Mouse (Mus musculus) CH12.LX (cell line): ENCODE results near the gene Dtd1. TPM values are rescaled to one million over a fixed set of nuclear protein-coding genes. Genes with fewer than 3 reads are reported as not detected.

Experiments used
- DNase-seq: peaks from one replicate; pipeline ENCODE4 v3.0.0-alpha.2; 2013; ENCODE audit errors: extremely low read depth
- H3K27ac ChIP-seq: 2 replicates; pipeline ENCODE4 v1.5.1; 2012; ENCODE audit warnings: low read depth, mild to moderate bottlenecking, control low read depth, moderate library complexity; ENCODE audit not compliant: insufficient read depth
- H3K27me3 ChIP-seq: replicated peaks from 2 replicates; pipeline ENCODE3; 2012; ENCODE audit warnings: inconsistent platforms
- H3K36me3 ChIP-seq, 2 experiments: replicated peaks in 1 of 2; 2 replicates each; pipeline versions ENCODE3 to v1.6.1; 2012; ENCODE audit warnings: inconsistent platforms in 1 of 2, low read length in 1 of 2, mild to moderate bottlenecking in 1 of 2, mixed read lengths in 1 of 2, moderate library complexity in 1 of 2; ENCODE audit not compliant: control insufficient read depth in 1 of 2, insufficient read depth in 1 of 2
- H3K4me1 ChIP-seq, 2 experiments: 2 replicates each; pipeline ENCODE4 v1.6.1; 2012; ENCODE audit warnings: inconsistent platforms in 1 of 2, moderate library complexity in 1 of 2; ENCODE audit not compliant: insufficient read depth in 2 of 2, control insufficient read depth in 1 of 2
- H3K4me2 ChIP-seq: 2 replicates; pipeline ENCODE4 v1.6.1; 2012; ENCODE audit warnings: low read depth, mild to moderate bottlenecking, control low read depth; ENCODE audit not compliant: poor library complexity, insufficient read depth, severe bottlenecking
- H3K4me3 ChIP-seq, 3 experiments: fragments of 150-350 bp in 1 of 3; sonication (generic) in 1 of 3; replicated peaks in 1 of 3; 2 replicates each; pipeline versions ENCODE3 to v1.5.1; 2011 to 2012; ENCODE audit warnings: low read depth in 2 of 3, low read length in 2 of 3, mild to moderate bottlenecking in 2 of 3, moderate library complexity in 2 of 3, control low read depth in 1 of 3, improper control_type of control experiment in 1 of 3, inconsistent platforms in 1 of 3, mixed read lengths in 1 of 3; ENCODE audit not compliant: poor library complexity in 1 of 3
- H3K79me2 ChIP-seq: replicated peaks from 2 replicates; pipeline ENCODE4 v1.6.1; 2012; ENCODE audit warnings: mild to moderate bottlenecking, moderate library complexity; ENCODE audit not compliant: control insufficient read depth, poor library complexity, insufficient read depth, severe bottlenecking; ENCODE audit errors: extremely low read depth
- H3K9ac ChIP-seq: 2 replicates; pipeline ENCODE4 v1.6.1; 2012; ENCODE audit warnings: low read depth, mild to moderate bottlenecking, control low read depth, moderate library complexity; ENCODE audit not compliant: insufficient read depth
- H3K9me3 ChIP-seq: replicated peaks from 2 replicates; pipeline ENCODE3; 2012; ENCODE audit warnings: low read length, inconsistent platforms, mixed read lengths
- BHLHE40 ChIP-seq: IDR thresholded peaks from 2 replicates; pipeline ENCODE4 v1.6.1; 2011; ENCODE audit warnings: mild to moderate bottlenecking, low read depth, low read length, improper control_type of control experiment
- CTCF ChIP-seq, 2 experiments: IDR thresholded peaks in 1 of 2; conservative IDR thresholded peaks in 1 of 2; 2 replicates each; pipeline ENCODE4 v1.5.1; 2011 to 2012; ENCODE audit warnings: low read depth in 2 of 2, low read length in 2 of 2, improper control_type of control experiment in 1 of 2, inconsistent platforms in 1 of 2, mild to moderate bottlenecking in 1 of 2, moderate library complexity in 1 of 2
- E2F4 ChIP-seq: IDR thresholded peaks from 2 replicates; pipeline ENCODE4 v1.6.1; 2011; ENCODE audit warnings: low read depth, low read length, improper control_type of control experiment; ENCODE audit not compliant: insufficient replicate concordance
- ELF1 ChIP-seq: IDR thresholded peaks from 2 replicates; pipeline ENCODE4 v1.6.1; 2014; ENCODE audit warnings: low read depth, mild to moderate bottlenecking, inconsistent platforms, low read length, improper control_type of control experiment
- ETS1 ChIP-seq: conservative IDR thresholded peaks from 2 replicates; pipeline ENCODE4 v1.6.1; 2012; ENCODE audit warnings: low read depth, mild to moderate bottlenecking, inconsistent platforms, low read length, improper control_type of control experiment, moderate library complexity
- IRF4 ChIP-seq: IDR thresholded peaks from 2 replicates; pipeline ENCODE4 v1.6.1; 2014; ENCODE audit warnings: low read depth, mild to moderate bottlenecking, inconsistent platforms, low read length, improper control_type of control experiment
- KAT2A ChIP-seq: IDR thresholded peaks from 2 replicates; pipeline ENCODE4 v1.6.1; 2012; ENCODE audit warnings: low read length, improper control_type of control experiment, inconsistent platforms; ENCODE audit not compliant: insufficient replicate concordance
- MAFK ChIP-seq: IDR thresholded peaks from 2 replicates; pipeline ENCODE4 v1.6.1; 2011; ENCODE audit warnings: low read length, improper control_type of control experiment; ENCODE audit not compliant: insufficient replicate concordance
- MAX ChIP-seq: IDR thresholded peaks from 2 replicates; pipeline ENCODE4 v1.6.1; 2011; ENCODE audit warnings: low read length, improper control_type of control experiment
- MAZ ChIP-seq: IDR thresholded peaks from 2 replicates; pipeline ENCODE4 v1.6.1; 2012; ENCODE audit warnings: low read depth, mild to moderate bottlenecking, inconsistent platforms, low read length, improper control_type of control experiment, moderate library complexity
- MEF2A ChIP-seq: IDR thresholded peaks from 2 replicates; pipeline ENCODE4 v1.6.1; 2014; ENCODE audit warnings: low read depth, mild to moderate bottlenecking, inconsistent platforms, low read length, improper control_type of control experiment, borderline replicate concordance
- MYC ChIP-seq: IDR thresholded peaks from 2 replicates; pipeline ENCODE4 v1.6.1; 2011; ENCODE audit warnings: low read depth, mild to moderate bottlenecking, improper control_type of control experiment, low read length
- NELFE ChIP-seq: IDR thresholded peaks from 2 replicates; pipeline ENCODE4 v1.6.1; 2011; ENCODE audit warnings: low read depth, low read length, improper control_type of control experiment
- NRF1 ChIP-seq: IDR thresholded peaks from 2 replicates; pipeline ENCODE4 v1.6.1; 2014; ENCODE audit warnings: low read depth, mild to moderate bottlenecking, inconsistent platforms, low read length, improper control_type of control experiment, moderate library complexity
- RAD21 ChIP-seq: IDR thresholded peaks from 2 replicates; pipeline ENCODE4 v1.6.1; 2011; ENCODE audit warnings: low read depth, mild to moderate bottlenecking, low read length, improper control_type of control experiment, moderate library complexity
- RCOR1 ChIP-seq: conservative IDR thresholded peaks from 2 replicates; pipeline ENCODE4 v1.6.1; 2012; ENCODE audit warnings: low read depth, mild to moderate bottlenecking, inconsistent platforms, low read length, improper control_type of control experiment
- SIN3A ChIP-seq: IDR thresholded peaks from 2 replicates; pipeline ENCODE4 v1.6.1; 2012; ENCODE audit warnings: low read length, improper control_type of control experiment, inconsistent platforms
- SMC3 ChIP-seq: IDR thresholded peaks from 2 replicates; pipeline ENCODE4 v1.6.1; 2011; ENCODE audit warnings: low read depth, low read length, improper control_type of control experiment
- TBP ChIP-seq: conservative IDR thresholded peaks from 2 replicates; pipeline ENCODE4 v1.6.1; 2011; ENCODE audit warnings: low read depth, low read length, improper control_type of control experiment
- TCF12 ChIP-seq: IDR thresholded peaks from 2 replicates; pipeline ENCODE4 v1.6.1; 2014; ENCODE audit warnings: low read depth, mild to moderate bottlenecking, inconsistent platforms, low read length, improper control_type of control experiment
- UBTF ChIP-seq: IDR thresholded peaks from 2 replicates; pipeline ENCODE4 v1.6.1; 2012; ENCODE audit warnings: low read depth, mild to moderate bottlenecking, inconsistent platforms, low read length, improper control_type of control experiment, moderate library complexity
- USF1 ChIP-seq: IDR thresholded peaks from 2 replicates; pipeline ENCODE4 v1.6.1; 2014; ENCODE audit warnings: low read depth, mild to moderate bottlenecking, inconsistent platforms, low read length, improper control_type of control experiment
- USF2 ChIP-seq: conservative IDR thresholded peaks from 2 replicates; pipeline ENCODE4 v1.6.1; 2011; ENCODE audit warnings: low read depth, low read length, improper control_type of control experiment
- ZC3H11A ChIP-seq: IDR thresholded peaks from 2 replicates; pipeline ENCODE4 v1.6.1; 2012; ENCODE audit warnings: low read depth, mild to moderate bottlenecking, inconsistent platforms, low read length, improper control_type of control experiment
- ZKSCAN1 ChIP-seq: IDR thresholded peaks from 2 replicates; pipeline ENCODE4 v1.6.1; 2012; ENCODE audit warnings: low read depth, inconsistent platforms, low read length, improper control_type of control experiment, borderline replicate concordance
- ZMIZ1 ChIP-seq: IDR thresholded peaks from 2 replicates; pipeline ENCODE4 v1.6.1; 2012; ENCODE audit warnings: low read depth, mild to moderate bottlenecking, inconsistent platforms, low read length, improper control_type of control experiment
- ZNF384 ChIP-seq: IDR thresholded peaks from 2 replicates; pipeline ENCODE4 v1.6.1; 2012; ENCODE audit warnings: low read depth, low read length, improper control_type of control experiment, inconsistent platforms
- dilution Hi-C: fragments of 300-500 bp; cut with MboI; formaldehyde crosslinking; loops from 2 replicates; pipeline ENCODE4 v1.14.3; 2020; ENCODE audit warnings: low sequenced_read_pairs; ENCODE audit not compliant: extremely low pct_unique_long_range_greater_than_20kb, extremely low pct_ligation_motif_present
- in situ Hi-C: fragments of 300-500 bp; cut with MboI; formaldehyde crosslinking; loops from 3 replicates; pipeline ENCODE4 v1.14.3; 2019; ENCODE audit warnings: low sequenced_read_pairs, low pct_ligation_motif_present, low pct_unique_long_range_greater_than_20kb, mixed read lengths
- polyA plus RNA-seq: library from polyadenylated mRNA; unstranded; fragments of >175 nt; gene quantifications from 2 replicates; pipeline ENCODE4 v1.2.1, GENCODE M21; 2012; ENCODE audit warnings: low read depth; ENCODE audit not compliant: insufficient read length
- total RNA-seq, 2 experiments: library from RNA; depleted of rRNA; stranded (reverse); fragments of 300-350 nt in 1 of 2; fragments of >200 nt in 1 of 2; gene quantifications; 2 replicates each; pipeline ENCODE4 v1.2.3; 2012 to 2014

The Dtd1 gene
- total and polyA plus RNA-seq, 3 experiments, result 42.7 to 47.8 (median 43.3) TPM

GRCm38 (mm10) chr2:144638719-144639118 is 39.0 kb downstream of the Dtd1 start:
- Histone ChIP-seq H3K9ac (no peak overlapping the region), H3K9me3 (no peaks in the 10 kb centered on the region), H3K4me1 (peaks cover 0 to 34% of the 10 kb centered on the region in 2 experiments; a peak in 3 of 4 replicates), H3K4me2 (no peak overlapping the region), H3K79me2 (no peaks in the 10 kb centered on the region), H3K27me3 (no peaks in the 10 kb centered on the region), H3K4me3 (no peak overlapping the region), H3K27ac (no peak overlapping the region), H3K36me3 (peaks cover 3 to 40% of the 10 kb centered on the region in 2 experiments)
- TF ChIP-seq UBTF (no peak), E2F4 (no peak), CTCF (conservative IDR thresholded peaks at IDR 0.05 in 1 of 2, IDR thresholded peaks at IDR 0.05 in 1 of 2; ENCODE audit: low read depth in 2 of 2, low read length in 2 of 2) (peak in 1 of 2 experiments; percentile 64; a peak in 2 of 4 replicates), RCOR1 (no peak), MEF2A (no peak), ETS1 (no peak), MAFK (no peak), ZKSCAN1 (no peak), NELFE (no peak), BHLHE40 (no peak), MYC (no peak), USF2 (no peak), NRF1 (no peak), RAD21 (peak; percentile 65), SIN3A (no peak), KAT2A (no peak), SMC3 (peak; percentile 63), USF1 (no peak), ELF1 (no peak), TCF12 (no peak), MAX (no peak), ZNF384 (no peak), ZC3H11A (no peak; the same call in 1 of the 2 replicates), MAZ (no peak), IRF4 (no peak), TBP (no peak), ZMIZ1 (no peak)
- dilution Hi-C loops (no loop called here), in situ Hi-C loops (loop anchor here (25.0 kb wide), 1 partner anchor 224 kb away; no protein-coding TSS in a partner anchor)
- no peak for DNase-seq
